In the genomic region with DNA sequence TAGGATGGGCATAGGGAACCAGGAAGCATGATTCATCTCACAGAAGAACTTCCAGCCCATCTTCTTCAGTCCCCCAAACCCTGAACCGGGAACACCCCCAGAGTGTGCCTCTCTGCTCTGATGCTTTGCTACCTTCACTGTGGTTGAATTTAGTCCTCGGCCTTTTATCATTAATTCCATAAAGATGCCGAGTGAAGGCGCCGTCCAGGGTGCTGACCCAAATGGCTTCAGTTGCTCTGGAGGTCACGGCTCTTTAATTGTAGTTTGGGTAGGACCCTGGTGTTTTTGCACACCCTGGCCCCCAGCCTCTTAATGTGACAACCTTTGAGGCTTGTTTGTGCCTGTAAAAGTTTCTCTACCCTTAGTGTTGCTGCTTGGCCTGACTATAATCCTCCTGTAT, we compare ENCODE assay signal across 18 mouse cellular contexts.
"Had no signal": no experiment of that assay in that cellular context is flagged by ENCODE, and none has a peak within 500 bp of the region (broad histone marks: within the 10 kb centered on the region; RNA-seq: fewer than 3 reads in every experiment).

No protein-coding gene starts in this region.

- H3K36me3 ChIP-seq: kidney, embryonic 15.5 days; limb, embryonic 12.5 days; liver, embryonic 13.5 days; lung, embryonic 15.5 days; midbrain, embryonic 13.5 days; neural tube, embryonic 15.5 days had no signal

- DNase-seq: kidney, postnatal 25 days; layer of hippocampus, adult 9-11 months; layer of hippocampus, postnatal 36 days; liver; liver, embryonic 13.5 days; liver, postnatal 0 days; lung, postnatal 14 days; right cerebral cortex, adult 18-20 months; right cerebral cortex, postnatal 25 days; thymus, adult 18-20 months; thymus, postnatal 25 days had no signal

- H3K27ac ChIP-seq: kidney, embryonic 15.5 days; limb, embryonic 12.5 days; liver, embryonic 13.5 days; lung, embryonic 15.5 days; macrophage; midbrain, embryonic 13.5 days; neural tube, embryonic 15.5 days had no signal

- H3K4me3 ChIP-seq: kidney, embryonic 15.5 days; limb, embryonic 12.5 days; liver, embryonic 13.5 days; lung, embryonic 15.5 days; midbrain, embryonic 13.5 days; myocyte; neural tube, embryonic 15.5 days had no signal

- H3K27me3 ChIP-seq: kidney, embryonic 15.5 days; limb, embryonic 12.5 days; liver, embryonic 13.5 days; lung, embryonic 15.5 days; midbrain, embryonic 13.5 days; neural tube, embryonic 15.5 days had no signal

- H3K4me1 ChIP-seq: kidney, embryonic 15.5 days; limb, embryonic 12.5 days; liver, embryonic 13.5 days; lung, embryonic 15.5 days had no signal

- H3K9ac ChIP-seq: kidney, embryonic 15.5 days; limb, embryonic 12.5 days; liver, embryonic 13.5 days; liver, postnatal 0 days; lung, embryonic 15.5 days; midbrain, embryonic 13.5 days; neural tube, embryonic 15.5 days had no signal

- H3K4me2 ChIP-seq: kidney, embryonic 15.5 days; limb, embryonic 12.5 days; liver, embryonic 13.5 days; lung, embryonic 15.5 days; midbrain, embryonic 13.5 days; neural tube, embryonic 15.5 days had no signal

- ATAC-seq: liver, postnatal 0 days; midbrain, embryonic 13.5 days had no signal

- H3K9me3 ChIP-seq: kidney, embryonic 15.5 days; limb, embryonic 12.5 days; liver, embryonic 13.5 days; lung, embryonic 15.5 days; midbrain, embryonic 13.5 days; neural tube, embryonic 15.5 days had no signal
